Mouse (Mus musculus): ENCODE results near the gene Sbf2. TPM values are rescaled to one million over a fixed set of nuclear protein-coding genes. Genes with fewer than 3 reads are reported as not detected.

Sbf2 gene
- polyA plus RNA-seq, 1 experiment from 2014 or later = 62.1 TPM

DNA sequence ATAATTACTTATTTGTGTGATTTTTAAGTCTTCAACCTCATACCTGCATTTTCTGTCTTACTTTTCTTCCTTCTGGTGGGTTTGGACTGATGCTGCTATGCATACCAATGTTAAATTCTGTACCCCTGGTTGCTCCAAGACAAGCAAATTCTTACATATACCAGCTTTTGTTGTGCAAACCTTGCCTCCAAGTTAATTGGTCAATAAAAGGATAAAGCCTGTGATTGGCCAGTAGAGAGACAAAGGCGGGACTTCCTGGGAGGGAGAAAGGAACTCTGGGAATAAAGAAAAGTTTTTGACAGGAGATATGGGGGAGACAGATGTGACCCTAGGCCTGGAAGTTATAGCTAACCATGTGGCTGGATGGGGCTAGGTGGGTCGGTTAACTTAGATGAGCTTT lies 255.3 kb downstream of the Sbf2 start:
- Histone ChIP-seq H3K27me3 (no peaks in the 10 kb centered on the region), H3K27ac (no peak overlapping the region), H3K4me3 (no peak overlapping the region), H3K36me3 (peaks cover 46% of the 10 kb centered on the region), H3K4me2 (no peak overlapping the region), H3K4me1 (replicated peaks) (no peaks in the 10 kb centered on the region), H3K9me3 (no peaks in the 10 kb centered on the region), H3K9ac (no peak overlapping the region)
- no peak for ATAC-seq (ENCODE audit: low FRiP score)
- WGBS = 97% methylated on average over 2 of the region's 2 CpGs

DNA sequence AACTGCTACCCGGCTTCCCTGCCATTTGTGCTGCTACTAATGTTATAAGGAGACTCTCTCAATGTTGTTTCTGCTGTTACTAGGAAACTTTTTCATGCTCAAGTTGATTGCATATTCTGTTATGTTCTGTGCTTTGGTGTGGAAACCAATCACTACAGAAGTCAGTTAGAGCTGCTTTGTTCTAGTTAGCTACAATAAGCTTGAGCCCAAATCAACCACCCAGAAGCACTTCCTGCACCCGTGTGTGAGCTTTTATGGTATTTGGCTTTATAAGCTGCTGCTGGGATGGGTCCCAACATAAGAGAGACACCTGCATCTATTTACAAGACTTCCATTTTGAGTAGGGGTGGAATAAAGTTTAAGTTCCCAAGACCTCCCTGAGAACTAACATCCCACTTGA lies 260.8 kb downstream of the Sbf2 start:
- 80% methylated on average over 2 of the region's 2 CpGs for WGBS
- Histone ChIP-seq H3K9me3 (no peaks in the 10 kb centered on the region), H3K4me2 (no peak overlapping the region), H3K36me3 (peaks cover 33% of the 10 kb centered on the region), H3K4me3 (no peak overlapping the region), H3K9ac (no peak overlapping the region), H3K27ac (no peak overlapping the region), H3K27me3 (no peaks in the 10 kb centered on the region), H3K4me1 (replicated peaks) (no peaks in the 10 kb centered on the region)
- no peak for ATAC-seq (ENCODE audit: low FRiP score)

DNA sequence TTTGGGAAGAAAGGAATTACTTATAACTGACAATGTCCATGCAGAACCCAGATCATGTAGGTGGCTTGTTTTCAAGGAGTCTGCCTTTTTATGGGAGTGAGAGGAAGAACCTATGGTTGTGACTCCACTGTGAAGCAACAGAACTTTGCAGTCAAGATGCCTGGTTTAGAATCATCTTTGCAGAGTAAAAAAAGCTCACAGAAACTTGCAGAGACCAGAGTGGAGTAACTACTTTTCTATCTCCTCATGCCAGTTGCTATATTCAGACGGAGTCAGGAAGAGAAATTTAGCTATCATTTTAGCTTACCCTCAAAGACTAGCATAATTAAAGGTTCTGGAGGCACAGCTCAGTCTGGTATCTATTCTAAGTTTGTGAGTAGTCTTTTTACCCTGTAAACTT lies 267.5 kb downstream of the Sbf2 start:
- Histone ChIP-seq H3K9ac (no peak overlapping the region), H3K36me3 (peaks cover 39% of the 10 kb centered on the region), H3K4me2 (no peak overlapping the region), H3K4me3 (no peak overlapping the region), H3K27ac (no peak overlapping the region), H3K27me3 (no peaks in the 10 kb centered on the region), H3K4me1 (replicated peaks) (no peaks in the 10 kb centered on the region), H3K9me3 (no peaks in the 10 kb centered on the region)
- no peak for ATAC-seq (ENCODE audit: low FRiP score)
- 95% methylated on average over 1 of the region's 1 CpGs for WGBS

GRCm38 (mm10) chr7:110337601-110338000 lies 277.1 kb downstream of the Sbf2 start:
- no peak overlapping the region for H3K4me2 ChIP-seq
- no peaks in the 10 kb centered on the region for H3K9me3 ChIP-seq
- H3K27me3 ChIP-seq = no peaks in the 10 kb centered on the region
- ATAC-seq (ENCODE audit: low FRiP score) = no peak
- peaks cover 60% of the 10 kb centered on the region for H3K36me3 ChIP-seq
- no peak overlapping the region for H3K27ac ChIP-seq
- H3K9ac ChIP-seq = no peak overlapping the region
- WGBS = 72% methylated on average over 4 of the region's 4 CpGs
- H3K4me3 ChIP-seq = no peak overlapping the region
- H3K4me1 ChIP-seq (replicated peaks) = no peaks in the 10 kb centered on the region

GRCm38 (mm10) chr7:110325381-110326110 lies 289.2 kb downstream of the Sbf2 start:
- Histone ChIP-seq H3K27ac (no peak overlapping the region), H3K36me3 (peaks cover 89% of the 10 kb centered on the region), H3K9me3 (0 out of 2 replicates have a peak, but pooled peaks cover 6% of the 10 kb centered on the region), H3K4me1 (replicated peaks) (no peaks in the 10 kb centered on the region), H3K27me3 (no peaks in the 10 kb centered on the region), H3K9ac (no peak overlapping the region), H3K4me2 (no peak overlapping the region), H3K4me3 (no peak overlapping the region)
- WGBS = 98% methylated on average over 5 of the region's 5 CpGs
- no peak for ATAC-seq (ENCODE audit: low FRiP score)

DNA sequence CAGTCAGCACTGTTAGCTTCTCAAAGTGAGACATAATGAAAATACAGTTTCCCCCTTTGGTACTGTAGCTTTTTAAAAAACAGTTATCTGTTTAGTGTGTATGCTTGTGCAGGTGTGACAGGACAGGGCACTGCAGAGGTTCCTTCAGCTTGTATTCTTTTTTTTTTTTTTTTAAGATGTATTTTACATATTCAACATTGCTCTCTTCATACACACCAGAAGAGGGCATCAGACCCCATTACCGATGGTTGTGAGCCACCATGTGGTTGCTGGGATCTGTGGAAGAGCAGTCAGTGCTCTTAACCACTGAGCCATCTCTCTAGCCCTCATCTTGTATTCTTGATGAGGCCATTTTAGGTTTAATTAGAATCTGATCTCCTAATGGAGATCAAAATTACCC lies 289.9 kb downstream of the Sbf2 start:
- Histone ChIP-seq H3K27me3 (no peaks in the 10 kb centered on the region), H3K4me2 (no peak overlapping the region), H3K4me1 (replicated peaks) (no peaks in the 10 kb centered on the region), H3K27ac (no peak overlapping the region), H3K36me3 (peaks cover 90% of the 10 kb centered on the region), H3K9ac (no peak overlapping the region), H3K4me3 (no peak overlapping the region), H3K9me3 (0 out of 2 replicates have a peak, but pooled peaks cover 6% of the 10 kb centered on the region)
- ATAC-seq (ENCODE audit: low FRiP score) = no peak
- 77% methylated on average over 1 of the region's 1 CpGs for WGBS

DNA sequence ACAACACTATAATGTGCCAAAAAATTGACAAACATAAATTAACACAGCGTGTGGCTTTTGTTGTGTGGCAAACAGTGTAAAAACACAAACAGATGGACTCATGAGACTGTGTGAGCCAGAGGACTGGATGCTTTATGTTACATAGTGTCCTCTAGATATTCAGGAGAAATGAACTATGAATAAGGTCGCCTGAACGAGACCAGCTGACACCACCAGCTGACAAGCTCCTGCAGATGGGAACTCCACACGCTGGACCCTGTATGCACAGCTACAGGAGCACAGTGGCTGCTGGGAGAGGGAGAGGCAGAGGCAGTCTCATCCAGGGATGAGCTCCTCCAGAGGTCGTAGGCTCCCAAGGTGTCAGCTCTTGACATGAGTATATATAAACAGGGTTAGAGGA lies 293.6 kb downstream of the Sbf2 start:
- no peak overlapping the region for H3K27ac ChIP-seq
- H3K9ac ChIP-seq = no peak overlapping the region
- peaks cover 8% of the 10 kb centered on the region; the same call in 1 of the 2 replicates for H3K9me3 ChIP-seq
- ATAC-seq (ENCODE audit: low FRiP score) = no peak
- H3K27me3 ChIP-seq = no peaks in the 10 kb centered on the region
- H3K36me3 ChIP-seq = peaks cover 86% of the 10 kb centered on the region
- no peak overlapping the region for H3K4me3 ChIP-seq
- no peaks in the 10 kb centered on the region for H3K4me1 ChIP-seq (replicated peaks)
- H3K4me2 ChIP-seq = no peak overlapping the region
- WGBS = 63% methylated on average over 5 of the region's 5 CpGs

- Histone ChIP-seq H3K9me3 (peaks cover 5% of the 10 kb centered on the region; the same call in 1 of the 2 replicates), H3K27me3 (no peaks in the 10 kb centered on the region), H3K27ac (no peak overlapping the region), H3K4me1 (replicated peaks) (no peaks in the 10 kb centered on the region), H3K4me3 (no peak overlapping the region), H3K9ac (no peak overlapping the region), H3K36me3 (peaks cover 86% of the 10 kb centered on the region), H3K4me2 (no peak overlapping the region)
- 76% methylated on average over 6 of the region's 6 CpGs for WGBS
- no peak for ATAC-seq (ENCODE audit: low FRiP score)
Observed at GRCm38 (mm10) chr7:110318971-110319519, 295.7 kb downstream of the Sbf2 start.

DNA sequence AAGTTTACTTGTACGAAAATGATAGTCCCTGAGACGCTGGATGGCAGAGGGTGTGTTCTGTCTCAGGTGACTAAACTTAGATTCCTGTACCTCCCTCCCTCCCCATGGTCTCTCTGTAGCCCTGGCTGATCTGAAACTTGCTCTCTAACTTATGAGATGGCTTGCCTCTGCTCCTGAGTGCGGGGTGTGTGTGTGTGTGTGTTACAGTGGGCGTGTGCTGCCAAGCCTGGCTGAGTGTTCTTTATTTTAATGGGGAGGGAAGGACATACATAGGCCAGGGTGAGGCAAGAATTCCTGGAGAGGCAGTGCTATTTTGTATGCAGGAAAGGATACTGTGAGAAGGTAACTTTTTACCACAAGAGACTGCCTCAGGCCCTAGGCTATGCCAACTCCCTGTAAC lies 297.3 kb downstream of the Sbf2 start:
- H3K4me3 ChIP-seq = no peak overlapping the region
- peaks cover 5% of the 10 kb centered on the region; the same call in 1 of the 2 replicates for H3K9me3 ChIP-seq
- ATAC-seq (ENCODE audit: low FRiP score) = no peak
- H3K4me1 ChIP-seq (replicated peaks) = no peaks in the 10 kb centered on the region
- WGBS = 94% methylated on average over 4 of the region's 4 CpGs
- H3K4me2 ChIP-seq = no peak overlapping the region
- no peaks in the 10 kb centered on the region for H3K27me3 ChIP-seq
- H3K36me3 ChIP-seq = peaks cover 88% of the 10 kb centered on the region
- no peak overlapping the region for H3K27ac ChIP-seq
- no peak overlapping the region for H3K9ac ChIP-seq

DNA sequence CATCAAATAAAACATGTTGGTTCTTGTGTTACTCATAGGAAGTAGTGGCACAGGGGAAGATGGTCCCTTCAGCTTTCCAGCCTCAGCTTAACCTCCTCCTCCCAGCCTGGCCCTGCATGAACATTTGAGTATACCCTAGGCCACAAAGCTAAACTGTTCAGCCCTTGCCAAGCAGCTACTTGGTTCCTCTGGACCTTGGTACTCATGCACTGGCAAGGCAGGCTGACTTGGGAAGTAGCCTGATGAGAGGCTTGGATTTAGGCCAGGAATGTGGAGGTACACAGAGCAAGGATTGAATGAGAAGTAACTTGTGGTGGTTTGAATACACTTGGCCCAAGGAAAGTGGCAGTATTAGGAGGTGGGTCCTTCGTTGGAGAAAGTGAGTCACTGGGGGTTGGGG lies 299.4 kb downstream of the Sbf2 start:
- peaks cover 5% of the 10 kb centered on the region; the same call in 1 of the 2 replicates for H3K9me3 ChIP-seq
- ATAC-seq (ENCODE audit: low FRiP score) = no peak
- H3K9ac ChIP-seq = no peak overlapping the region
- H3K27ac ChIP-seq = no peak overlapping the region
- H3K27me3 ChIP-seq = no peaks in the 10 kb centered on the region
- no peak overlapping the region for H3K4me3 ChIP-seq
- H3K36me3 ChIP-seq = peaks cover 92% of the 10 kb centered on the region
- H3K4me2 ChIP-seq = no peak overlapping the region
- 100% methylated on average over 1 of the region's 1 CpGs for WGBS
- H3K4me1 ChIP-seq (replicated peaks) = no peaks in the 10 kb centered on the region

GRCm38 (mm10) chr7:110314401-110314890 lies 300.3 kb downstream of the Sbf2 start:
- Histone ChIP-seq H3K4me1 (replicated peaks) (no peaks in the 10 kb centered on the region), H3K27ac (no peak overlapping the region), H3K4me3 (no peak overlapping the region), H3K4me2 (no peak overlapping the region), H3K9ac (no peak overlapping the region), H3K27me3 (no peaks in the 10 kb centered on the region), H3K9me3 (peaks cover 5% of the 10 kb centered on the region; the same call in 1 of the 2 replicates), H3K36me3 (peaks cover 94% of the 10 kb centered on the region)
- WGBS = 94% methylated on average over 7 of the region's 7 CpGs
- no peak for ATAC-seq (ENCODE audit: low FRiP score)

- Histone ChIP-seq H3K27ac (no peak overlapping the region), H3K4me3 (no peak overlapping the region), H3K9me3 (peaks cover 5% of the 10 kb centered on the region; the same call in 1 of the 2 replicates), H3K27me3 (no peaks in the 10 kb centered on the region), H3K9ac (no peak overlapping the region), H3K36me3 (peaks cover 94% of the 10 kb centered on the region), H3K4me1 (replicated peaks) (no peaks in the 10 kb centered on the region), H3K4me2 (no peak overlapping the region)
- ATAC-seq (ENCODE audit: low FRiP score) = no peak
- WGBS = 93% methylated on average over 9 of the region's 9 CpGs
Observed at GRCm38 (mm10) chr7:110313392-110314055, 301.2 kb downstream of the Sbf2 start.

Data from hindbrain, embryonic 13.5 days (tissue).